Mouse (Mus musculus) adrenal gland, adult (tissue): ENCODE data around the gene Drc3.
"Not testable (repeated sequence)": the region's sequence is repeated elsewhere in the genome, so short reads cannot be mapped to it uniquely, and the experiment has no call there.

Experiments
- DNase-seq, 2 experiments: peaks; one replicate each; pipeline ENCODE4 v3.0.0; 2022 to 2023; ENCODE audit warnings: low spot score in 1 of 2; ENCODE audit not compliant: inconsistent age in 2 of 2

Gene Drc3

GRCm38 (mm10) chr11:60387944-60388343 is 34.8 kb downstream of the Drc3 start:
- DNase-seq, result no peak

GRCm38 (mm10) chr11:60391346-60391745 is 38.2 kb downstream of the Drc3 start:
- no peak for DNase-seq

GRCm38 (mm10) chr11:60396546-60396945 is 43.4 kb downstream of the Drc3 start:
- no peak for DNase-seq

GRCm38 (mm10) chr11:60397172-60397571 is 44.0 kb downstream of the Drc3 start:
- DNase-seq, result no peak

GRCm38 (mm10) chr11:60406606-60407005 is 53.5 kb downstream of the Drc3 start:
- no peak for DNase-seq

- DNase-seq, result peak; percentile 23 to 90
Observed at GRCm38 (mm10) chr11:60412173-60412572, 59.0 kb downstream of the Drc3 start.

- no peak for DNase-seq
Observed at GRCm38 (mm10) chr11:60412921-60413320, 59.8 kb downstream of the Drc3 start.

- DNase-seq, result no peak
Observed at GRCm38 (mm10) chr11:60416590-60416962, 63.4 kb downstream of the Drc3 start.

GRCm38 (mm10) chr11:60416963-60417716 is 64.0 kb downstream of the Drc3 start, which contains the start of gene Gid4:
Gid4 (plus strand) TSS chr11:60417145.
- peak; percentile 99 to 100 for DNase-seq

GRCm38 (mm10) chr11:60417717-60418472 is 64.8 kb downstream of the Drc3 start, which contains the start of gene Atpaf2:
Atpaf2 (minus strand) TSS chr11:60418457.
- peak; percentile 60 to 80 for DNase-seq

- no peak for DNase-seq
Observed at GRCm38 (mm10) chr11:60418473-60418803, 65.3 kb downstream of the Drc3 start.

GRCm38 (mm10) chr11:60422046-60422668 is 69.0 kb downstream of the Drc3 start:
- peak in 1 of 2 experiments; percentile 25 for DNase-seq

GRCm38 (mm10) chr11:60423006-60423405 is 69.9 kb downstream of the Drc3 start:
- no peak for DNase-seq

- no peak for DNase-seq
Observed at GRCm38 (mm10) chr11:60426417-60426816, 73.3 kb downstream of the Drc3 start.

- no peak for DNase-seq
Observed at GRCm38 (mm10) chr11:60427628-60428027, 74.5 kb downstream of the Drc3 start.

- no peak for DNase-seq
Observed at GRCm38 (mm10) chr11:60433501-60433900, 80.4 kb downstream of the Drc3 start.

- DNase-seq, result no peak
Observed at GRCm38 (mm10) chr11:60435133-60435532, 82.0 kb downstream of the Drc3 start.

GRCm38 (mm10) chr11:60436618-60437017 is 83.5 kb downstream of the Drc3 start:
- peak; percentile 73 to 76 for DNase-seq

- not testable (repeated sequence) for DNase-seq
Observed at GRCm38 (mm10) chr11:60439621-60440020, 86.5 kb downstream of the Drc3 start.

GRCm38 (mm10) chr11:60440176-60440575 is 87.0 kb downstream of the Drc3 start:
- no peak for DNase-seq

GRCm38 (mm10) chr11:60442896-60443295 is 89.8 kb downstream of the Drc3 start:
- no peak for DNase-seq
